Mouse (Mus musculus) limb, embryonic 14.5 days (tissue): ENCODE data around the gene Dbr1. TPM values are rescaled to one million over a fixed set of nuclear protein-coding genes. Genes with fewer than 3 reads are reported as not detected.

Experiments used
- ATAC-seq: fragments of 200-750 bp; cut with Nextera tagmentation; 2 replicates; pipeline ENCODE4 v1.8.0; 2017; ENCODE audit warnings: low read depth, moderate number of reproducible peaks, moderate TSS enrichment; ENCODE audit not compliant: low FRiP score
- DNase-seq: peaks from one replicate; pipeline ENCODE4 v3.0.0-alpha.2; 2015; ENCODE audit warnings: low spot score
- H3K27ac ChIP-seq: fragments of 300-500 bp; sonication (generic); replicated peaks from 2 replicates; pipeline ENCODE4 v1.5.1; 2014; ENCODE audit warnings: low read depth, mild to moderate bottlenecking, low read length, moderate library complexity, mixed read lengths
- H3K27me3 ChIP-seq: fragments of 300-500 bp; sonication (generic); 2 replicates; pipeline ENCODE4 v1.6.1; 2014; ENCODE audit warnings: low read length, mixed read lengths; ENCODE audit not compliant: control insufficient read depth, insufficient read depth
- H3K36me3 ChIP-seq: fragments of 300-500 bp; sonication (generic); 2 replicates; pipeline ENCODE4 v1.6.1; 2014; ENCODE audit warnings: mild to moderate bottlenecking, low read length, moderate library complexity, mixed read lengths; ENCODE audit not compliant: control insufficient read depth, insufficient read depth
- H3K4me1 ChIP-seq: fragments of 300-500 bp; sonication (generic); 2 replicates; pipeline ENCODE4 v1.6.1; 2014; ENCODE audit warnings: antibody characterized with exemption, low read length, mixed read lengths; ENCODE audit not compliant: control insufficient read depth, insufficient read depth
- H3K4me2 ChIP-seq: fragments of 300-500 bp; sonication (generic); replicated peaks from 2 replicates; pipeline ENCODE4 v1.6.1; 2014; ENCODE audit warnings: low read depth, mild to moderate bottlenecking, low read length, moderate library complexity; ENCODE audit not compliant: severe bottlenecking
- H3K4me3 ChIP-seq: fragments of 300-500 bp; sonication (generic); replicated peaks from 2 replicates; pipeline ENCODE4 v1.5.1; 2014; ENCODE audit warnings: low read length
- H3K9ac ChIP-seq: fragments of 300-500 bp; sonication (generic); 2 replicates; pipeline ENCODE4 v1.6.1; 2014; ENCODE audit warnings: mild to moderate bottlenecking, low read depth, low read length, moderate library complexity; ENCODE audit not compliant: severe bottlenecking
- H3K9me3 ChIP-seq: fragments of 300-500 bp; sonication (generic); 2 replicates; pipeline ENCODE4 v1.6.1; 2016; ENCODE audit warnings: low read length; ENCODE audit not compliant: control insufficient read depth
- POLR2A ChIP-seq: fragments of 200-500 bp; IDR thresholded peaks from 2 replicates; pipeline ENCODE4 v1.8.0; 2012; ENCODE audit warnings: inconsistent platforms, mild to moderate bottlenecking, moderate library complexity, borderline replicate concordance; ENCODE audit not compliant: insufficient read depth, insufficient read length; ENCODE audit errors: extremely low read depth
- WGBS: fragments of 180-500 bp; shearing (Covaris S2); extraction: QIAGEN DNeasy Blood & Tissue Kit; methylation state at CpG from one replicate; pipeline ENCODE4 v1.1.7; 2014; 5-methylcytosine and 5-hydroxymethylcytosine counted together
- polyA plus RNA-seq, 2 experiments: library from polyadenylated mRNA; depleted of rRNA in 1 of 2; stranded (reverse) in 1 of 2; unstranded in 1 of 2; fragments of >200 nt; fragmentation: Nextera tagmentation in 1 of 2; extraction: Ambion mirVana in 1 of 2; gene quantifications; 2 replicates each; pipeline versions ENCODE4 v1.2.1 to v1.2.3; 2012 to 2014

The Dbr1 gene
- polyA plus RNA-seq (2012; rRNA removed) (16.7 and 18.0 TPM in 2 replicates), polyA plus RNA-seq (2014; fragmentation: Nextera tagmentation; extraction: Ambion mirVana) (21.3 and 23.1 TPM in 2 replicates)

- H3K4me2 ChIP-seq, result peak within 1 kb of the TSS; percentile 72
- peak; percentile 91 for DNase-seq
- H3K4me1 ChIP-seq, result 0 out of 2 replicates have a peak, but pooled peaks cover 5% of the 10 kb centered on the region
- no peaks in the 10 kb centered on the region for H3K9me3 ChIP-seq
- no peaks in the 10 kb centered on the region for H3K27me3 ChIP-seq
- H3K27ac ChIP-seq, result peak within 1 kb of the TSS; percentile 78
- ATAC-seq, result peak; percentile 96
- 0 out of 2 replicates have a peak, but pooled peaks have one; percentile 55 for TF ChIP-seq POLR2A
- peak within 1 kb of the TSS; percentile 91 for H3K9ac ChIP-seq
- under 1% methylated on average over 55 of the region's 57 CpGs for WGBS
- peak within 1 kb of the TSS; percentile 94 for H3K4me3 ChIP-seq
- H3K36me3 ChIP-seq, result no peaks in the 10 kb centered on the region; the same call in 1 of the 2 replicates
Observed at GRCm38 (mm10) chr9:99575677-99576480, at the start of gene Dbr1. Gene Dbr1, plus strand, starts transcription at chr9:99575799.

- Histone ChIP-seq H3K27ac (no peak overlapping the region), H3K9me3 (no peaks in the 10 kb centered on the region), H3K4me2 (no peak overlapping the region), H3K4me1 (no peaks in the 10 kb centered on the region), H3K9ac (no peak overlapping the region), H3K36me3 (peaks cover 67% of the 10 kb centered on the region), H3K4me3 (no peak overlapping the region), H3K27me3 (no peaks in the 10 kb centered on the region)
- no peak for ATAC-seq
- 97% methylated on average over 1 of the region's 1 CpGs for WGBS
- no peak for TF ChIP-seq POLR2A
- no peak for DNase-seq
Observed at GRCm38 (mm10) chr9:99531865-99532264, 43.7 kb upstream of the Dbr1 start.

- no peaks in the 10 kb centered on the region for H3K9me3 ChIP-seq
- no peaks in the 10 kb centered on the region for H3K27me3 ChIP-seq
- DNase-seq (no peak), ATAC-seq (no peak)
- H3K9ac ChIP-seq, result no peak overlapping the region
- no peak for TF ChIP-seq POLR2A
- H3K36me3 ChIP-seq, result no peaks in the 10 kb centered on the region
- no peak overlapping the region for H3K27ac ChIP-seq
- 97% methylated on average over 1 of the region's 1 CpGs for WGBS
- no peak overlapping the region for H3K4me3 ChIP-seq
- H3K4me1 ChIP-seq, result no peaks in the 10 kb centered on the region
- H3K4me2 ChIP-seq, result no peak overlapping the region
Observed at GRCm38 (mm10) chr9:99546259-99546658, 29.3 kb upstream of the Dbr1 start.

- DNase-seq, result no peak
- Histone ChIP-seq H3K36me3 (no peaks in the 10 kb centered on the region), H3K27ac (no peak overlapping the region), H3K4me3 (no peak overlapping the region), H3K9ac (no peak overlapping the region), H3K4me1 (no peaks in the 10 kb centered on the region), H3K9me3 (no peaks in the 10 kb centered on the region), H3K4me2 (no peak overlapping the region), H3K27me3 (no peaks in the 10 kb centered on the region)
- TF ChIP-seq POLR2A, result no peak
- ATAC-seq, result no peak
- 54% methylated on average over 2 of the region's 2 CpGs for WGBS
Observed at GRCm38 (mm10) chr9:99552068-99552467, 23.5 kb upstream of the Dbr1 start.

- no peaks in the 10 kb centered on the region for H3K36me3 ChIP-seq
- H3K27me3 ChIP-seq, result no peaks in the 10 kb centered on the region
- ATAC-seq, result no peak
- DNase-seq, result no peak
- 87% methylated on average over 2 of the region's 2 CpGs for WGBS
- no peak overlapping the region for H3K27ac ChIP-seq
- H3K4me2 ChIP-seq, result no peak overlapping the region
- no peak overlapping the region for H3K9ac ChIP-seq
- no peak overlapping the region for H3K4me3 ChIP-seq
- no peaks in the 10 kb centered on the region for H3K9me3 ChIP-seq
- no peaks in the 10 kb centered on the region for H3K4me1 ChIP-seq
- no peak for TF ChIP-seq POLR2A
Observed at GRCm38 (mm10) chr9:99553049-99553448, 22.6 kb upstream of the Dbr1 start.
